Mouse (Mus musculus) C2C12 (cell line): ENCODE results near the gene Kirrel3. TPM values are rescaled to one million over a fixed set of nuclear protein-coding genes. Genes with fewer than 3 reads are reported as not detected.

ENCODE experiments used
- H3K27me3 ChIP-seq: one replicate; pipeline ENCODE4 v1.6.1; 2011; ENCODE audit not compliant: control insufficient read depth, insufficient read depth, insufficient read length
- H3K36me3 ChIP-seq: one replicate; pipeline ENCODE4 v1.6.1; 2011; ENCODE audit not compliant: control insufficient read depth, insufficient read depth
- H3K4me3 ChIP-seq: one replicate; pipeline ENCODE4 v1.5.1; 2011; ENCODE audit warnings: mild to moderate bottlenecking, control low read depth; ENCODE audit not compliant: poor library complexity, insufficient read depth, severe bottlenecking
- H3K79me2 ChIP-seq: one replicate; pipeline ENCODE4 v1.6.1; 2011; ENCODE audit not compliant: control insufficient read depth, insufficient read depth
- H3K79me3 ChIP-seq: one replicate; pipeline ENCODE4 v1.6.1; 2011; ENCODE audit warnings: low read depth, control low read depth
- H3ac ChIP-seq: one replicate; pipeline ENCODE3; 2011; ENCODE audit warnings: low read depth; ENCODE audit not compliant: control insufficient read depth, insufficient read length
- CEBPB ChIP-seq: IDR thresholded peaks from one replicate; pipeline ENCODE4 v1.6.1; 2011; ENCODE audit warnings: low read depth, mild to moderate bottlenecking, control low read depth, moderate library complexity
- CTCF ChIP-seq: IDR thresholded peaks from one replicate; pipeline ENCODE4 v1.5.1; 2011; ENCODE audit not compliant: control insufficient read depth, insufficient read depth, insufficient read length
- FOSL1 ChIP-seq: IDR thresholded peaks from one replicate; pipeline ENCODE4 v1.8.0; 2011; ENCODE audit warnings: mild to moderate bottlenecking, low read length; ENCODE audit not compliant: poor library complexity, insufficient read depth, severe bottlenecking
- MAX ChIP-seq: IDR thresholded peaks from one replicate; pipeline ENCODE4 v1.6.1; 2011; ENCODE audit warnings: mild to moderate bottlenecking, control low read depth
- MYOD1 ChIP-seq: IDR thresholded peaks from one replicate; pipeline ENCODE4 v1.6.1; 2011; ENCODE audit warnings: low read depth; ENCODE audit not compliant: control insufficient read depth, insufficient read length
- MYOG ChIP-seq: IDR thresholded peaks from one replicate; pipeline ENCODE4 v1.6.1; 2011; ENCODE audit not compliant: control insufficient read depth, insufficient read length; ENCODE audit errors: extremely low read depth
- USF1 ChIP-seq: IDR thresholded peaks from one replicate; pipeline ENCODE4 v1.6.1; 2011; ENCODE audit warnings: low read depth, mild to moderate bottlenecking, control low read depth, moderate library complexity
- polyA plus RNA-seq: library from polyadenylated mRNA; unstranded; fragments of >200 nt; fragmentation: generic; extraction: Trizol; gene quantifications from one replicate; pipeline ENCODE4 v1.2.1, GENCODE M21; 2012; ENCODE audit warnings: missing spikeins

The Kirrel3 gene
- polyA plus RNA-seq, 1 experiment = 5.2 TPM

DNA sequence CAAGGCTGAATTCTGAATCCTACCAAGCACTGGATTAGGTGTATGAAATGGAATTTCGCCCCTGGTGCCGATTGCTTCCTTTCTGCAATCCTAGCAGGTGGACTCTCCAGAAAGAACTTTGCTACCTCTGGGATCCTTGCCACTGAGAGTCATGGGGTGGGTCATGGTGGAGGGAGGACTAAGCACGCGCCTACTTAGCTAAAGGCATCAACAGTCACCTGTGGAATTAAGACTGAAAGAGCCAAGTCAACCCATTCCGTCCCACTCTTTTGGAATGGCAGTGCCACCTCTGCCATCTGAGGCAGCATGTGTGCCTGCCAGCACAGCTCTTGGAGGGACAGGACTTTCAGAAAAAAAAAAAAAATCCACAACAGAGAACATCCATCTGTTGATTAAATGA lies 4.1 kb downstream of the Kirrel3 start:
- TF ChIP-seq FOSL1 (no peak), CEBPB (no peak), MYOG (no peak), MAX (no peak), USF1 (no peak), CTCF (no peak), MYOD1 (no peak)
- Histone ChIP-seq H3K27me3 (no peaks in the 10 kb centered on the region), H3K79me3 (no peaks in the 10 kb centered on the region), H3K36me3 (no peaks in the 10 kb centered on the region), H3K4me3 (peak overlapping the region; percentile 43), H3ac (no peak overlapping the region), H3K79me2 (no peaks in the 10 kb centered on the region)

DNA sequence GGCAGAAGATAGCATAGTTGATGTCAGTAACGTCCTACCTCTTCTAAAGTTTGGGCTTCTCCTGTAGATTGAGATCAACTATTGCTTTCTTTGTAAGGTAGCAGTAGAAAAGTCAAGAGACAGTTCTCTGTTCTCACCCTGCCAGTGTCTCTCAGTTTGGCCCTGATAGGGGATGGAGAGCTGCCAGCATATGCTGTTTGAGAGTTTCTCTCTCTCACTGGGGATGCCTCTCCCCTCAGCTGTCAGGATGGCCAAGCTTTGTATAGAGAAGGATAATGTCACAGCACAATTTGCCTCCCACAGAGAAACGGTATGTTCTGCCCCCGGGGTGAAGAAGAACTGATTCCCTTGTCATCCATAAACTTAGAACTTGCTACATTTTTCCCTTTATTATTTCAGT lies 6.4 kb downstream of the Kirrel3 start:
- Histone ChIP-seq H3K79me2 (no peaks in the 10 kb centered on the region), H3K36me3 (no peaks in the 10 kb centered on the region), H3K79me3 (no peaks in the 10 kb centered on the region), H3K27me3 (no peaks in the 10 kb centered on the region), H3ac (no peak overlapping the region), H3K4me3 (no peak overlapping the region)
- TF ChIP-seq MAX (no peak), MYOG (no peak), USF1 (no peak), FOSL1 (no peak), MYOD1 (no peak), CTCF (no peak), CEBPB (no peak)

DNA sequence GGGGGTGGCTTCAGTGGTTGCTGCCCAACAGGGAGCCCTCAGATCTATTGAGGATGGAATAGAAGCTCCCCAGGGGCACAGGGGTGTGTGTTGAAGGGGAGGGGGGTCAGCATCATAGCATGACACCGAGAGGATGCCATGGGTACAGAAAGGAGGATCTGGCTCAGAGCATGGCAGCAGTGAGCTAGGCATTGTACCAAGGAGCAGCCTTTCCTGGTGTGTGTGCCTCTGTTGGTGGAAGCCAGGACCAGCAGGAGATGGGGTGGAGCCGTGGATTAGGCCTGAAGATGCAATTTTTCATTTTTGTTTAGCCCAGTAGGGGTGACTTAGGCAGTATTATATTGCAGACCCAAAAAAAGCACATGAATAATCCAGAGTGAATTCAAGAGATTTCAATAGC lies 7.9 kb downstream of the Kirrel3 start:
- Histone ChIP-seq H3ac (no peak overlapping the region), H3K79me3 (no peaks in the 10 kb centered on the region), H3K27me3 (no peaks in the 10 kb centered on the region), H3K79me2 (no peaks in the 10 kb centered on the region), H3K4me3 (no peak overlapping the region), H3K36me3 (no peaks in the 10 kb centered on the region)
- no peak for TF ChIP-seq MAX
- TF ChIP-seq USF1 = no peak
- no peak for TF ChIP-seq FOSL1
- no peak for TF ChIP-seq MYOD1
- TF ChIP-seq CEBPB = no peak

DNA sequence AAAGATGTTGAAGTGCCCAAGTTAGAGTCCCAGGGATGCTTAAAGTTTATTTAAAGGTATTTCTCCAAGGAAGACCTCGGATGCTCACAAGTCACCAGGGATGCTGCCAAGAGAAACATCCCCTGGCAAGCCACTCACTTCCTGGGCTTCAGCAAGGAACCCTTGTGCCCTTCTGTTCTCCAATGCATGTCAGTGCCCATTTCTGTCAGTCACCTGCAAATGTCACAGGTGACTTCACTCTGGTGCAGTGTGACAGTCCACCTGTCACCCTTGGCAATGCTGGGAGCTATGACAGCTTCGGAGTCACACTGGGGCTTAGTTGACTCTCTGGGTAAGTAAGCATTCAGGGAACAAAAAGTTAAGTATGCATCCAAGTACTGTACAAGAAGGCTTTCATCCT lies 12.4 kb downstream of the Kirrel3 start:
- Histone ChIP-seq H3K27me3 (no peaks in the 10 kb centered on the region), H3ac (no peak overlapping the region), H3K4me3 (no peak overlapping the region), H3K79me3 (no peaks in the 10 kb centered on the region), H3K79me2 (no peaks in the 10 kb centered on the region), H3K36me3 (no peaks in the 10 kb centered on the region)
- TF ChIP-seq CTCF = no peak

DNA sequence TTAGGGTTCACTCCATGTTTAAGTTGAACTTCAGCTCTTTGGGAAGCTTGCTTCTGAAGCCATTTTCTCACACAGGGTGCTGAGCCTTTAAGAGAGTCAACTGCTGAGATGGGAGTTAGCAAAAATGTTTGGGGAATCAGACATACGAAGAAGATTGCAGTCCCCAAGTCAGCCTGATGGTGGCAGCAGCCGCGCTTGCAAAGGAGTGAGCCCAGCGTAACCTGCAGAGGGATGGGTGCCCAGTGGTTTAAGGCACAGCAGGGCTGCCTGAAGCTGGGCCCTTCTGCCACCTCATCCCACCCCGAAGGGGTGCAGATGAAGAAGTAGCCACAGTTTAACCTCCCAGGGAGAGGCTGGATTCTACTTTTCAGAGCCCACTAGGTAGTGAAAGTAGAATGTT lies 13.0 kb downstream of the Kirrel3 start:
- Histone ChIP-seq H3K4me3 (no peak overlapping the region), H3K79me3 (no peaks in the 10 kb centered on the region), H3K27me3 (no peaks in the 10 kb centered on the region), H3K36me3 (no peaks in the 10 kb centered on the region), H3K79me2 (no peaks in the 10 kb centered on the region), H3ac (no peak overlapping the region)
- TF ChIP-seq MYOD1 (no peak), CTCF (peak; percentile 92)

DNA sequence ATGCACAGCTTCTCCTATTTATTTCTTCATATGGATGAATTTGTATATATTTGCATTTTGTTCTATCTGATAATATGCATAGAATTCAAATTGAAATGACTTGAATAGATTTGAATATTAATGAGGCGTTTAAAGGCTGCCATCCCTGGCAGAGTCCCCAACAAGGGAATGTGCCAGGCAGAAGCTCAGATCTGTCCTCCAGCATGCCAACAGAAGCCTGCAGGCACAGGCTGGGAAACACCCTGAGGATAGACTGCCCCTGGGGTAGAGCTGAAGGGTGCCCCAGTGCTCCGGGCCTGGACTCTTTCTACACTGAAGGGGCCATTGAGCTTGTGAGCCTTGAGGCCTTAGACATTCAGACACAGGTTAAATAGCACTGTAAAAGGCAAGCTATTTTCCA lies 21.5 kb downstream of the Kirrel3 start:
- H3K79me2 ChIP-seq = no peaks in the 10 kb centered on the region
- H3ac ChIP-seq = no peak overlapping the region
- no peak overlapping the region for H3K4me3 ChIP-seq
- TF ChIP-seq FOSL1 (no peak), CTCF (no peak), MAX (no peak), USF1 (no peak), MYOD1 (no peak), CEBPB (no peak), MYOG (no peak)
- H3K27me3 ChIP-seq = no peaks in the 10 kb centered on the region
- H3K79me3 ChIP-seq = no peaks in the 10 kb centered on the region
- H3K36me3 ChIP-seq = no peaks in the 10 kb centered on the region
